Mouse (Mus musculus) frontal cortex, postnatal 10 days (tissue): ENCODE measurements at regions not wholly inside any gene's neighbourhood (a gene's known extent, or its start where the extent isn't known, plus 50 kb on each side); places are given as distances from the start of the nearest gene placed in this dataset.

Experiments used
- DNase-seq, 2 experiments: peaks; one replicate each; pipeline ENCODE4 v3.0.0; 2022; ENCODE audit warnings: low spot score in 2 of 2, mixed read lengths in 1 of 2

GRCm38 (mm10) chr8:98572597-98573514, 843.4 kb downstream of the Cdh8 start:
- DNase-seq = peak; percentile 24 to 31

- DNase-seq = no peak
Observed at GRCm38 (mm10) chr8:98566661-98567060, 849.6 kb downstream of the Cdh8 start.

- no peak for DNase-seq
Observed at GRCm38 (mm10) chr8:98518459-98518858, 897.8 kb downstream of the Cdh8 start.

- no peak for DNase-seq
Observed at GRCm38 (mm10) chr8:98515246-98515645, 901.0 kb downstream of the Cdh8 start.

GRCm38 (mm10) chr8:98496793-98497192, 919.5 kb downstream of the Cdh8 start:
- no peak for DNase-seq

GRCm38 (mm10) chr8:98463375-98464030, 952.8 kb downstream of the Cdh8 start:
- no peak for DNase-seq

DNA sequence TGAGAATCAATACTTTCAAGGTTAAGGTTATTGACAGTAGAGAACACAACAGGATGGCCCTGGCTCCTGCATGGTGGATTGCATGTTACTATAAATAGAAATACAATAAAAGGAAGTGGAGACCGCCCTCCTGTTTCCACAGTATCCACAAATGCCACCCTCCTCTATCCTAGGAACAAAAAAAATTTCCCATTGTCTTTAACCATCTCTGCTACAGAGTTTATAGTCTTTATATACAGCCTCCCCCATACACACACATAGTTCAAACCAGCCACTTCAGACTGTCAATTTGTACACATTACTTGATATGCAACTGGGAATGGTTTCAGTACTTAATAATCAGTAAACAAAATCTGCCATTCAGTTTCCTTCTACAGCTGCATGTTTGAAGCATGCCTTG, 960.7 kb downstream of the Cdh8 start:
- no peak for DNase-seq
